Mouse (Mus musculus) liver, embryonic 14.5 days (tissue): ENCODE data around the gene Nicn1. TPM values are rescaled to one million over a fixed set of nuclear protein-coding genes. Genes with fewer than 3 reads are reported as not detected.

Experiments
- ATAC-seq: fragments of 200-750 bp; cut with Nextera tagmentation; 2 replicates; pipeline ENCODE4 v1.8.0; 2017; ENCODE audit warnings: moderate number of reproducible peaks, mild to moderate bottlenecking, moderate library complexity; ENCODE audit not compliant: insufficient read depth
- DNase-seq, 3 experiments: peaks; one replicate each; pipeline ENCODE4 v3.0.0-alpha.2; 2012 to 2013; ENCODE audit warnings: low read depth in 3 of 3, low spot score in 3 of 3
- H3K27ac ChIP-seq: fragments of 300-500 bp; sonication (generic); 2 replicates; pipeline ENCODE4 v1.5.1; 2014; ENCODE audit warnings: moderate library complexity, mild to moderate bottlenecking, control low read depth, inconsistent platforms
- H3K27me3 ChIP-seq: fragments of 300-500 bp; sonication (generic); 2 replicates; pipeline ENCODE4 v1.6.1; 2014; ENCODE audit warnings: mild to moderate bottlenecking, low read length, moderate library complexity; ENCODE audit not compliant: control insufficient read depth, insufficient read depth
- H3K36me3 ChIP-seq: fragments of 300-500 bp; sonication (generic); replicated peaks from 2 replicates; pipeline ENCODE4 v1.6.1; 2014; ENCODE audit warnings: low read depth; ENCODE audit not compliant: control insufficient read depth, insufficient read depth
- H3K4me1 ChIP-seq, 2 experiments: fragments of 200-500 bp in 1 of 2; fragments of 300-500 bp in 1 of 2; sonication (generic) in 1 of 2; replicated peaks; 2 replicates each; pipeline ENCODE4 v1.6.1; 2012 to 2014; ENCODE audit warnings: antibody characterized with exemption in 1 of 2, inconsistent platforms in 1 of 2, low read length in 1 of 2; ENCODE audit not compliant: control insufficient read depth in 2 of 2, insufficient read depth in 2 of 2
- H3K4me2 ChIP-seq: fragments of 300-500 bp; sonication (generic); 2 replicates; pipeline ENCODE4 v1.6.1; 2014; ENCODE audit warnings: low read depth, mild to moderate bottlenecking, control low read depth, moderate library complexity
- H3K4me3 ChIP-seq, 2 experiments: fragments of 200-500 bp in 1 of 2; fragments of 300-500 bp in 1 of 2; sonication (generic) in 1 of 2; 2 replicates each; pipeline ENCODE4 v1.5.1; 2012 to 2014; ENCODE audit warnings: low read depth in 2 of 2, low read length in 2 of 2, mild to moderate bottlenecking in 2 of 2, control low read depth in 1 of 2, inconsistent platforms in 1 of 2, moderate library complexity in 1 of 2; ENCODE audit not compliant: insufficient read depth in 1 of 2
- H3K9ac ChIP-seq: fragments of 300-500 bp; sonication (generic); replicated peaks from 2 replicates; pipeline ENCODE4 v1.6.1; 2014; ENCODE audit warnings: mild to moderate bottlenecking, control low read depth, moderate library complexity
- H3K9me3 ChIP-seq: fragments of 300-500 bp; sonication (generic); 2 replicates; pipeline ENCODE4 v1.6.1; 2016; ENCODE audit warnings: low read length, mixed read lengths; ENCODE audit not compliant: control insufficient read depth
- CTCF ChIP-seq: IDR thresholded peaks from 2 replicates; pipeline ENCODE4 v1.5.1; 2016; ENCODE audit warnings: antibody characterized with exemption, low read depth, control low read depth
- EP300 ChIP-seq: IDR thresholded peaks from 2 replicates; pipeline ENCODE4 v1.6.1; 2016; ENCODE audit warnings: antibody characterized with exemption, low read depth
- WGBS: fragments of 180-500 bp; shearing (Covaris S2); extraction: QIAGEN DNeasy Blood & Tissue Kit; methylation state at CpG from one replicate; pipeline ENCODE4 v1.1.7; 2014; ENCODE audit not compliant: insufficient replicate concordance; 5-methylcytosine and 5-hydroxymethylcytosine counted together
- polyA plus RNA-seq, 2 experiments: library from polyadenylated mRNA; depleted of rRNA in 1 of 2; stranded (reverse) in 1 of 2; unstranded in 1 of 2; fragments of >200 nt; fragmentation: Nextera tagmentation in 1 of 2; extraction: Ambion mirVana in 1 of 2; gene quantifications; 2 replicates each; pipeline versions ENCODE4 v1.2.1 to v1.2.3; 2012 to 2014

The Nicn1 gene
- polyA plus RNA-seq, 2 experiments = 2.8 to 4.3 TPM

GRCm38 (mm10) chr9:108344471-108344870 is 54.2 kb downstream of the Nicn1 start:
- no peaks in the 10 kb centered on the region for H3K27me3 ChIP-seq
- peak overlapping the region; percentile 99 for H3K27ac ChIP-seq
- peaks cover 22% of the 10 kb centered on the region for H3K36me3 ChIP-seq
- peak overlapping the region; percentile 95 for H3K4me2 ChIP-seq
- WGBS = 78% methylated on average over 4 of the region's 4 CpGs
- no peak overlapping the region for H3K4me3 ChIP-seq
- peak overlapping the region; percentile 4 for H3K9ac ChIP-seq
- H3K4me1 ChIP-seq = peaks cover 51 to 68% of the 10 kb centered on the region in 2 experiments
- no peak for TF ChIP-seq CTCF
- TF ChIP-seq EP300 = no peak
- ATAC-seq (no peak), DNase-seq (no peak)
- H3K9me3 ChIP-seq = no peaks in the 10 kb centered on the region

Other genes with a start within 250 kb of the Nicn1 start
- gene Gmppb, start 241.2 kb upstream of the Nicn1 start, polyA plus RNA-seq (2012; rRNA removed) = 6.7 and 12.9 TPM in 2 replicates
- gene Gmppb, start 241.2 kb upstream of the Nicn1 start, polyA plus RNA-seq (2014; fragmentation: Nextera tagmentation; extraction: Ambion mirVana) = 14.3 and 15.5 TPM in 2 replicates
- gene Amigo3, start 237.3 kb upstream of the Nicn1 start, polyA plus RNA-seq (2012; rRNA removed) = 0.51 and 0.75 TPM in 2 replicates
- gene Amigo3, start 237.3 kb upstream of the Nicn1 start, polyA plus RNA-seq (2014; fragmentation: Nextera tagmentation; extraction: Ambion mirVana) = 0.89 and 1.4 TPM in 2 replicates
- 21.0 and 21.3 TPM in 2 replicates for gene Mst1, start 210.0 kb upstream of the Nicn1 start, polyA plus RNA-seq (2012; rRNA removed)
- gene Mst1, start 210.0 kb upstream of the Nicn1 start, polyA plus RNA-seq (2014; fragmentation: Nextera tagmentation; extraction: Ambion mirVana) = 24.1 and 29.7 TPM in 2 replicates
- gene Rnf123, start 207.1 kb upstream of the Nicn1 start, polyA plus RNA-seq (2012; rRNA removed) = 139 and 146 TPM in 2 replicates
- gene Rnf123, start 207.1 kb upstream of the Nicn1 start, polyA plus RNA-seq (2014; fragmentation: Nextera tagmentation; extraction: Ambion mirVana) = 88.2 and 102 TPM in 2 replicates
- 126 and 150 TPM in 2 replicates for gene Apeh, start 195.8 kb upstream of the Nicn1 start, polyA plus RNA-seq (2012; rRNA removed)
- gene Apeh, start 195.8 kb upstream of the Nicn1 start, polyA plus RNA-seq (2014; fragmentation: Nextera tagmentation; extraction: Ambion mirVana) = 153 and 172 TPM in 2 replicates
- gene Bsn, start 100.0 kb upstream of the Nicn1 start, polyA plus RNA-seq (2012; rRNA removed) = 0.86 and 1.1 TPM in 2 replicates
- 1.1 and 1.4 TPM in 2 replicates for gene Bsn, start 100.0 kb upstream of the Nicn1 start, polyA plus RNA-seq (2014; fragmentation: Nextera tagmentation; extraction: Ambion mirVana)
- gene Dag1, start 26.5 kb upstream of the Nicn1 start, polyA plus RNA-seq (2012; rRNA removed) = 4.8 and 5.3 TPM in 2 replicates
- 12.0 and 13.0 TPM in 2 replicates for gene Dag1, start 26.5 kb upstream of the Nicn1 start, polyA plus RNA-seq (2014; fragmentation: Nextera tagmentation; extraction: Ambion mirVana)
- gene Amt, start 6.4 kb downstream of the Nicn1 start, polyA plus RNA-seq (2012; rRNA removed) = 6.1 and 7.5 TPM in 2 replicates
- 7.2 and 7.7 TPM in 2 replicates for gene Amt, start 6.4 kb downstream of the Nicn1 start, polyA plus RNA-seq (2014; fragmentation: Nextera tagmentation; extraction: Ambion mirVana)
- gene Rhoa, start 15.7 kb downstream of the Nicn1 start, polyA plus RNA-seq (2012; rRNA removed) = 62.5 and 76.4 TPM in 2 replicates
- 130 and 133 TPM in 2 replicates for gene Rhoa, start 15.7 kb downstream of the Nicn1 start, polyA plus RNA-seq (2014; fragmentation: Nextera tagmentation; extraction: Ambion mirVana)
- 10.4 and 10.6 TPM in 2 replicates for gene Tcta, start 15.7 kb downstream of the Nicn1 start, polyA plus RNA-seq (2012; rRNA removed)
- 10.9 and 13.2 TPM in 2 replicates for gene Tcta, start 15.7 kb downstream of the Nicn1 start, polyA plus RNA-seq (2014; fragmentation: Nextera tagmentation; extraction: Ambion mirVana)
- 3,084 and 3,741 TPM in 2 replicates for gene Gpx1, start 48.5 kb downstream of the Nicn1 start, polyA plus RNA-seq (2012; rRNA removed)
- 6,910 and 6,914 TPM in 2 replicates for gene Gpx1, start 48.5 kb downstream of the Nicn1 start, polyA plus RNA-seq (2014; fragmentation: Nextera tagmentation; extraction: Ambion mirVana)
- 29.2 and 38.5 TPM in 2 replicates for gene Usp4, start 57.4 kb downstream of the Nicn1 start, polyA plus RNA-seq (2012; rRNA removed)
- 59.3 and 67.6 TPM in 2 replicates for gene Usp4, start 57.4 kb downstream of the Nicn1 start, polyA plus RNA-seq (2014; fragmentation: Nextera tagmentation; extraction: Ambion mirVana)
- 0.47 and 0.49 TPM in 2 replicates for gene 1700102P08Rik, start 102.4 kb downstream of the Nicn1 start, polyA plus RNA-seq (2012; rRNA removed)
- gene 1700102P08Rik, start 102.4 kb downstream of the Nicn1 start, polyA plus RNA-seq (2014; fragmentation: Nextera tagmentation; extraction: Ambion mirVana) = 0.45 and 0.52 TPM in 2 replicates
- 0.12 and 0.20 TPM in 2 replicates for gene Ccdc36, start 138.1 kb downstream of the Nicn1 start, polyA plus RNA-seq (2012; rRNA removed)
- gene Ccdc36, start 138.1 kb downstream of the Nicn1 start, polyA plus RNA-seq (2014; fragmentation: Nextera tagmentation; extraction: Ambion mirVana) = 0.24 and 0.27 TPM in 2 replicates
- not detected in 2 replicates for gene BC048562, start 146.1 kb downstream of the Nicn1 start, polyA plus RNA-seq (2012; rRNA removed)
- not detected in 2 replicates for gene BC048562, start 146.1 kb downstream of the Nicn1 start, polyA plus RNA-seq (2014; fragmentation: Nextera tagmentation; extraction: Ambion mirVana)
- 8.6 and 9.7 TPM in 2 replicates for gene Ccdc71, start 170.1 kb downstream of the Nicn1 start, polyA plus RNA-seq (2012; rRNA removed)
- 14.5 and 15.6 TPM in 2 replicates for gene Ccdc71, start 170.1 kb downstream of the Nicn1 start, polyA plus RNA-seq (2014; fragmentation: Nextera tagmentation; extraction: Ambion mirVana)
- 13.1 and 16.5 TPM in 2 replicates for gene Klhdc8b, start 171.2 kb downstream of the Nicn1 start, polyA plus RNA-seq (2012; rRNA removed)
- gene Klhdc8b, start 171.2 kb downstream of the Nicn1 start, polyA plus RNA-seq (2014; fragmentation: Nextera tagmentation; extraction: Ambion mirVana) = 6.9 and 9.5 TPM in 2 replicates
- gene Lamb2, start 189.3 kb downstream of the Nicn1 start, polyA plus RNA-seq (2012; rRNA removed) = 8.3 and 9.1 TPM in 2 replicates
- 4.3 and 5.8 TPM in 2 replicates for gene Lamb2, start 189.3 kb downstream of the Nicn1 start, polyA plus RNA-seq (2014; fragmentation: Nextera tagmentation; extraction: Ambion mirVana)
- 33.9 and 36.0 TPM in 2 replicates for gene Usp19, start 200.2 kb downstream of the Nicn1 start, polyA plus RNA-seq (2012; rRNA removed)
- gene Usp19, start 200.2 kb downstream of the Nicn1 start, polyA plus RNA-seq (2014; fragmentation: Nextera tagmentation; extraction: Ambion mirVana) = 17.1 and 22.5 TPM in 2 replicates
- 88.6 and 184 TPM in 2 replicates for gene Qars, start 217.3 kb downstream of the Nicn1 start, polyA plus RNA-seq (2012; rRNA removed)
- 61.3 and 65.8 TPM in 2 replicates for gene Qars, start 217.3 kb downstream of the Nicn1 start, polyA plus RNA-seq (2014; fragmentation: Nextera tagmentation; extraction: Ambion mirVana)
- 34.0 and 40.6 TPM in 2 replicates for gene Qrich1, start 226.4 kb downstream of the Nicn1 start, polyA plus RNA-seq (2012; rRNA removed)
- gene Qrich1, start 226.4 kb downstream of the Nicn1 start, polyA plus RNA-seq (2014; fragmentation: Nextera tagmentation; extraction: Ambion mirVana) = 39.8 and 46.3 TPM in 2 replicates